Mouse (Mus musculus) gastrocnemius, postnatal 10 days (tissue): ENCODE data around the gene Ostf1. TPM values are rescaled to one million over a fixed set of nuclear protein-coding genes. Genes with fewer than 3 reads are reported as not detected.

ENCODE experiments used
- DNase-seq: peaks from one replicate; pipeline ENCODE4 v3.0.0; 2021; ENCODE audit warnings: mixed read lengths
- total RNA-seq, 2 experiments: library from RNA; stranded (reverse); gene quantifications; 2 replicates each; pipeline ENCODE4 v1.2.3; 2021

The Ostf1 gene
- total RNA-seq, 2 experiments from 2014 or later: 31.7 to 37.6 TPM

- DNase-seq: no peak
These were observed 62.7 kb downstream of the Ostf1 start for GRCm38 (mm10) chr19:18568828-18569430.

- no peak for DNase-seq
These were observed 63.4 kb downstream of the Ostf1 start for GRCm38 (mm10) chr19:18567936-18568827.

- no peak for DNase-seq
These were observed 64.1 kb downstream of the Ostf1 start for GRCm38 (mm10) chr19:18567501-18567900.

- DNase-seq: no peak
These were observed 73.9 kb downstream of the Ostf1 start for GRCm38 (mm10) chr19:18557708-18558107.

GRCm38 (mm10) chr19:18555645-18556044, 76.0 kb downstream of the Ostf1 start:
- no peak for DNase-seq

- peak; percentile 53 for DNase-seq
These were observed 83.0 kb downstream of the Ostf1 start for GRCm38 (mm10) chr19:18548668-18549067.

Other genes with a start within 250 kb of the Ostf1 start
- gene Nmrk1, start 127 bp upstream of the Ostf1 start, total RNA-seq: 1 to 10 TPM; 3.1 to 4.0 TPM
- gene Carnmt1, start 38.9 kb upstream of the Ostf1 start, total RNA-seq: 10 to 100 TPM; 55.6 to 58.0 TPM
- 1 to 10 TPM; 3.2 to 3.9 TPM for gene D030056L22Rik, start 81.4 kb upstream of the Ostf1 start, total RNA-seq
- gene Trpm6, start 118.2 kb upstream of the Ostf1 start, total RNA-seq: under 1 TPM; 0.12 to 0.45 TPM